ENCODE assay signal across 8 mouse cellular contexts in genomic region chr13:21996840-21997185, GRCm38 (mm10). TPM values are rescaled to one million over a fixed set of nuclear protein-coding genes. Genes with fewer than 3 reads are reported as not detected.
DNase-seq lines count a peak whose midpoint lies in the region; ATAC-seq and TF ChIP-seq lines count a peak whose summit lies in the region.

No protein-coding gene starts in this region.

- H3K4me3 ChIP-seq in testis, adult 2 months (ENCODE audit: control insufficient read depth, low read depth, low read length) = peak overlapping the region; percentile 55
- peak overlapping the region; percentile 58 for H3K4me3 ChIP-seq in liver, embryonic 13.5 days (replicated peaks)

- no peak overlapping the region for H3K27ac ChIP-seq in testis, adult 2 months (ENCODE audit: control insufficient read depth, insufficient read depth, low read depth, low read length)
- H3K27ac ChIP-seq in liver, embryonic 13.5 days = no peak overlapping the region

- no peak for ATAC-seq in liver, embryonic 13.5 days (ENCODE audit: low read depth)

- TF ChIP-seq POLR2A in testis, adult 2 months (IDR thresholded peaks at IDR 0.05; ENCODE audit: control insufficient read depth, low read depth, low read length) = no peak

- H3K9ac ChIP-seq in liver, embryonic 13.5 days = peak overlapping the region; percentile 44; the same call in 1 of the 2 replicates

- H3K27me3 ChIP-seq in testis, adult 2 months (ENCODE audit: control insufficient read depth, insufficient read depth, low read length) = peaks cover 11% of the 10 kb centered on the region
- peaks cover 81% of the 10 kb centered on the region for H3K27me3 ChIP-seq in liver, embryonic 13.5 days

- no peaks in the 10 kb centered on the region for H3K9me3 ChIP-seq in liver, embryonic 13.5 days (replicated peaks)

- DNase-seq in cerebellum, postnatal 14 days = peak; percentile 13 to 33
- no peak for DNase-seq in cerebellum, adult 8-10 months
- DNase-seq in testis, postnatal 10 days (ENCODE audit: low spot score) = no peak
- no peak for DNase-seq in liver, embryonic 13.5 days
- DNase-seq in right cerebral cortex, postnatal 25 days = no peak
- DNase-seq in B cell, adult 2 months = no peak
- no peak for DNase-seq in c-Kit-positive CD71-positive TER-119-positive erythroid progenitor cells, embryonic 14.5 days (ENCODE audit: low spot score)

- WGBS in liver, embryonic 13.5 days (ENCODE audit: insufficient replicate concordance) = under 1% methylated on average over 13 of the region's 13 CpGs

- peaks cover 8% of the 10 kb centered on the region for H3K4me1 ChIP-seq in testis, adult 2 months (ENCODE audit: control insufficient read depth, insufficient read depth, low read length)
- peaks cover 33% of the 10 kb centered on the region for H3K4me1 ChIP-seq in liver, embryonic 13.5 days (replicated peaks)

- no peaks in the 10 kb centered on the region for H3K36me3 ChIP-seq in testis, adult 2 months (ENCODE audit: control insufficient read depth, insufficient read depth, low read length)
- no peaks in the 10 kb centered on the region for H3K36me3 ChIP-seq in liver, embryonic 13.5 days

- peak overlapping the region; percentile 76 for H3K4me2 ChIP-seq in liver, embryonic 13.5 days

- TF ChIP-seq CTCF in testis, adult 2 months (IDR thresholded peaks at IDR 0.05; ENCODE audit: control insufficient read depth, insufficient read depth, insufficient replicate concordance, low read depth, low read length) = no peak

RNA-seq across cellular contexts. Expression of gene Prss16, which starts 12.7 kb away (rescaled TPM):
- 0.05 and 0.22 TPM in 2 replicates for polyA plus RNA-seq in testis, adult 2 months (2012; rRNA removed)
- polyA plus RNA-seq in liver, embryonic 13.5 days (2015; fragmentation: Nextera tagmentation; extraction: Ambion mirVana) = 0.25 and 0.39 TPM in 2 replicates

RNA-seq across cellular contexts. Expression of gene Pom121l2, which starts 15.8 kb away (rescaled TPM):
- polyA plus RNA-seq in testis, adult 2 months (2012; rRNA removed) = 128 and 157 TPM in 2 replicates
- not detected in 2 replicates for polyA plus RNA-seq in liver, embryonic 13.5 days (2015; fragmentation: Nextera tagmentation; extraction: Ambion mirVana)

RNA-seq across cellular contexts. Expression of gene Hist1h2ah, which starts 38.6 kb away (rescaled TPM):
- polyA plus RNA-seq in testis, adult 2 months (2012; rRNA removed) = 1.8 and 3.7 TPM in 2 replicates
- 3.6 and 18.3 TPM in 2 replicates for polyA plus RNA-seq in liver, embryonic 13.5 days (2015; fragmentation: Nextera tagmentation; extraction: Ambion mirVana)

RNA-seq across cellular contexts. Expression of gene Hist1h2bk, which starts 38.9 kb away (rescaled TPM):
- 10.0 and 11.3 TPM in 2 replicates for polyA plus RNA-seq in testis, adult 2 months (2012; rRNA removed)
- polyA plus RNA-seq in liver, embryonic 13.5 days (2015; fragmentation: Nextera tagmentation; extraction: Ambion mirVana) = 3.5 and 3.7 TPM in 2 replicates

RNA-seq across cellular contexts. Expression of gene Hist1h4i, which starts 44.3 kb away (rescaled TPM):
- 3.7 and 6.6 TPM in 2 replicates for polyA plus RNA-seq in testis, adult 2 months (2012; rRNA removed)
- polyA plus RNA-seq in liver, embryonic 13.5 days (2015; fragmentation: Nextera tagmentation; extraction: Ambion mirVana) = 38.8 and 52.6 TPM in 2 replicates

Comparison
In these comparisons a context has a peak if more than half of its experiments do, and no peak if none do; other contexts are left out.
1. DNase-seq: peak in cerebellum, postnatal 14 days (2 of 2); none in cerebellum, adult 8-10 months (single experiment), testis, postnatal 10 days (single experiment), liver, embryonic 13.5 days (single experiment), right cerebral cortex, postnatal 25 days (single experiment), B cell, adult 2 months (0 of 2) and c-Kit-positive CD71-positive TER-119-positive erythroid progenitor cells, embryonic 14.5 days (single experiment).
2. RNA of gene Pom121l2, which starts 15.8 kb away (polyA plus RNA-seq): 128 to 157 TPM in testis, adult 2 months; not detected in liver, embryonic 13.5 days; every median in the first group is over 100 times any median in the second.